12 mouse cellular contexts compared by ENCODE assay signal in the genomic region with DNA sequence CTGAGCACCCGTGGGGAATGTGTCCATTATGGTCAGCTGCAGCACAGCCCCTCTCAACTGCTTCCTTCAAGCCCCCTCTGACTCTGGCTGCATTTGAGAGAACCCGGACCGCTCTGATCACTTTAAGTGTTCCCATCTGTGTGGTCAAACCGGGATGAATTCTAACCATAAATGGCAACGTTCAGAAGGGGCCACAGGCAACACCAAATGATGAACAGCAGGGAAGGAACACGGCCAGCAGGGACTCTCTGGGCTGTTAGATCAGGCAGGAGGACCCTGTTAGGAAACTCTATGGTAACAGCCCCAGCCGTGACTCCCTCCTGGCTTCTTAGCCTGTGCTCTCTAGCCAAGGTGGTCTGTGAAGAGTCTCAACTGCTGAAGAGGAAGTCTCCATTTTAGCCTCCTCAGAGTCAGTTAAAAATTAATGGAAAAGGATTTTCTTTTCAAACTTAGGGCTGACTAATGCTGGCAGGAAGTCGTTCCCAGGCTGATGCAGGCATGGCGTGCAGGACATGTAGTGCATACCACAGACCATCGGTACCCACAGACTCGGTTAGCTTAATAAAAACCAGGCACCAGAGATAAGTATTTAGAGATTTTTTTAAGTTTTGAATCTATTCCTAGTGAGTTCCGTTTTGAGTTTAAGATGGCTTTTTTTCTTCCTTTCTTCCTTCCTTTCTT. TPM values are rescaled to one million over a fixed set of nuclear protein-coding genes. Genes with fewer than 3 reads are reported as not detected.
DNase-seq lines count a peak whose midpoint lies in the region; ATAC-seq lines count a peak whose summit lies in the region.
"Had no signal": no experiment of that assay in that cellular context is flagged by ENCODE, and none has a peak within 500 bp of the region (broad histone marks: within the 10 kb centered on the region; RNA-seq: fewer than 3 reads in every experiment).

No protein-coding gene starts in this region.

- no peak for ATAC-seq in forebrain, embryonic 13.5 days
- peak; percentile 91 for ATAC-seq in lung, embryonic 16.5 days (ENCODE audit: low read depth)
- ATAC-seq in inflammation-experienced regulatory T-cells, adult 6 months: no peak
- ATAC-seq: forebrain, embryonic 16.5 days had no signal

- no peaks in the 10 kb centered on the region for H3K27me3 ChIP-seq in forebrain, embryonic 10.5 days (ENCODE audit: poor library complexity, severe bottlenecking)
- H3K27me3 ChIP-seq in forebrain, embryonic 13.5 days: no peaks in the 10 kb centered on the region
- H3K27me3 ChIP-seq in lung, embryonic 16.5 days (ENCODE audit: control insufficient read depth, insufficient read depth, low read depth, low read length): no peaks in the 10 kb centered on the region

- H3K4me2 ChIP-seq in forebrain, embryonic 13.5 days: no peak overlapping the region
- H3K4me2 ChIP-seq in lung, embryonic 16.5 days (ENCODE audit: low read depth, low read length): no peak overlapping the region

- no peaks in the 10 kb centered on the region for H3K9me3 ChIP-seq in forebrain, embryonic 10.5 days
- no peaks in the 10 kb centered on the region for H3K9me3 ChIP-seq in forebrain, embryonic 13.5 days (replicated peaks)
- no peaks in the 10 kb centered on the region for H3K9me3 ChIP-seq in lung, embryonic 16.5 days (ENCODE audit: control insufficient read depth, low read length)

- H3K36me3 ChIP-seq in forebrain, embryonic 10.5 days (replicated peaks): no peaks in the 10 kb centered on the region
- no peaks in the 10 kb centered on the region for H3K36me3 ChIP-seq in forebrain, embryonic 13.5 days (ENCODE audit: poor library complexity, severe bottlenecking)
- H3K36me3 ChIP-seq in lung, embryonic 16.5 days (ENCODE audit: control insufficient read depth, insufficient read depth, low read length): no peaks in the 10 kb centered on the region

- peak overlapping the region; percentile 22; the same call in 1 of the 2 replicates for H3K27ac ChIP-seq in forebrain, embryonic 10.5 days
- H3K27ac ChIP-seq in forebrain, embryonic 13.5 days: no peak overlapping the region
- H3K27ac ChIP-seq in lung, embryonic 16.5 days (ENCODE audit: low read length): peak overlapping the region; percentile 72
- H3K27ac ChIP-seq: heart, adult 2 months had no signal

- DNase-seq in forebrain, embryonic 10.5 days (ENCODE audit: extremely low spot score, low spot score): no peak
- peak; percentile 51 for DNase-seq in urinary bladder, postnatal 14 days (ENCODE audit: low spot score)
- no peak for DNase-seq in urinary bladder, postnatal 10 days (ENCODE audit: low spot score)
- DNase-seq in layer of hippocampus, adult 8-10 months (ENCODE audit: low spot score in 2 of 2): no peak
- DNase-seq in cerebellum, adult 8-10 months: no peak
- DNase-seq: cerebellum, adult 9-11 months; kidney, postnatal 14 days had no signal

- WGBS in forebrain, embryonic 10.5 days: 64% methylated on average over 12 of the region's 12 CpGs
- 84% methylated on average over 12 of the region's 12 CpGs for WGBS in forebrain, embryonic 13.5 days
- 27% methylated on average over 12 of the region's 12 CpGs for WGBS in lung, embryonic 16.5 days

- H3K9ac ChIP-seq in forebrain, embryonic 13.5 days: no peak overlapping the region
- no peak overlapping the region for H3K9ac ChIP-seq in lung, embryonic 16.5 days (ENCODE audit: low read length)

- no peak overlapping the region for H3K4me3 ChIP-seq in forebrain, embryonic 10.5 days
- no peak overlapping the region for H3K4me3 ChIP-seq in forebrain, embryonic 13.5 days
- no peak overlapping the region for H3K4me3 ChIP-seq in lung, embryonic 16.5 days (ENCODE audit: low read length)
- H3K4me3 ChIP-seq: heart, adult 2 months had no signal

- H3K4me1 ChIP-seq in forebrain, embryonic 10.5 days: no peaks in the 10 kb centered on the region
- no peaks in the 10 kb centered on the region for H3K4me1 ChIP-seq in forebrain, embryonic 13.5 days
- H3K4me1 ChIP-seq in lung, embryonic 16.5 days (replicated peaks; ENCODE audit: control insufficient read depth, insufficient read depth, low read length): peaks cover 13% of the 10 kb centered on the region

RNA-seq across cellular contexts. Expression of a gene that starts 27.4 kb away (rescaled TPM):
- polyA plus RNA-seq in forebrain, embryonic 10.5 days (2016; fragmentation: Nextera tagmentation; extraction: Ambion mirVana): 5.4 and 5.9 TPM in 2 replicates
- 4.4 and 5.4 TPM in 2 replicates for polyA plus RNA-seq in forebrain, embryonic 13.5 days (2015; fragmentation: Nextera tagmentation; extraction: Ambion mirVana)
- 282 and 283 TPM in 2 replicates for polyA plus RNA-seq in lung, embryonic 16.5 days (2015; fragmentation: Nextera tagmentation; extraction: Ambion mirVana)
- not detected for polyA plus RNA-seq in inflammation-experienced regulatory T-cells, adult 6 months (2017; shearing (Covaris generic))
- total RNA-seq in layer of hippocampus, adult 8-10 months (2022): 1 to 10 TPM; 6.6 to 8.4 (median 7.7) TPM

Comparison
In these comparisons a context has a peak if more than half of its experiments do, and no peak if none do; other contexts are left out.
1. RNA of a gene that starts 27.4 kb away (polyA plus RNA-seq): 282 to 283 TPM in lung, embryonic 16.5 days; 5.4 to 5.9 TPM in forebrain, embryonic 10.5 days, 4.4 to 5.4 TPM in forebrain, embryonic 13.5 days and not detected in inflammation-experienced regulatory T-cells, adult 6 months; every median in the first group is over 10 times any median in the second.